In the genomic region with DNA sequence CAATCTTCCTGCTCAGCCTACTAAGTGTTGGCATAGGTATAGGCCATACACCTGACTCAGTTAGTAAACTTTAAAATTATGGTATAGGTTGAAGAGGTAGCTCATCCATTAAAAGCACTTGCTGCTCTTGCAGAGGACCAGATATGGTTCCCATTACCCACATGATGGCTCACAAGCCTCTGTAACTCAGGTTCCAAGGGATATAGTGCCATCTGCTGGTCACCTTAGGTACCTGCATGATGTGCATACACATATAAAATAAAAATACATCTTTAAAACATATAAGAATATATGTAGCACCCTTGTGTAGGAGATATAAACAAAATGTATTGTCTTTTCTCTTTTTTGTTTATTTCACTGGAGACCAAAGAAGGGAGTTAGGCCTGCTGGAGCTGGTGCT, we compare ENCODE assay signal across 15 mouse cellular contexts. TPM values are rescaled to one million over a fixed set of nuclear protein-coding genes. Genes with fewer than 3 reads are reported as not detected.
DNase-seq lines count a peak whose midpoint lies in the region; ATAC-seq and TF ChIP-seq lines count a peak whose summit lies in the region.
"Had no signal": no experiment of that assay in that cellular context is flagged by ENCODE, and none has a peak within 500 bp of the region (broad histone marks: within the 10 kb centered on the region; RNA-seq: fewer than 3 reads in every experiment).

No protein-coding gene starts in this region.

- DNase-seq in gastrocnemius, adult 2 months: no peak
- DNase-seq in gastrocnemius, adult 8-10 months (ENCODE audit: low spot score in 2 of 2): no peak
- no peak for DNase-seq in liver, postnatal 0 days
- no peak for DNase-seq in liver, embryonic 11.5 days (ENCODE audit: low spot score)
- peak; percentile 70 for DNase-seq in A20 (ENCODE audit: low read depth, low spot score)
- peak; percentile 39 for DNase-seq in ZHBTc4 (ENCODE audit: low read depth, low spot score)
- no peak for DNase-seq in urinary bladder, postnatal 14 days (ENCODE audit: low spot score)
- DNase-seq in frontal cortex, adult 2 months (ENCODE audit: extremely low spot score in 1 of 2, low spot score in 1 of 2): no peak
- DNase-seq: adrenal gland, postnatal 36 days; cerebellum, adult 11 months; gastrocnemius, postnatal 25 days; kidney, postnatal 4 days had no signal

- H3K27me3 ChIP-seq in liver, postnatal 0 days (ENCODE audit: insufficient read depth, low read length): no peaks in the 10 kb centered on the region
- H3K27me3 ChIP-seq in liver, embryonic 11.5 days (replicated peaks; ENCODE audit: control insufficient read depth, insufficient read depth, low read length): no peaks in the 10 kb centered on the region
- H3K27me3 ChIP-seq: forebrain, embryonic 13.5 days; midbrain, embryonic 12.5 days had no signal

- intact Hi-C loops in gastrocnemius, adult 2 months (cut with DNase I): no loop called here

- H3K9me3 ChIP-seq in liver, postnatal 0 days (ENCODE audit: low read length): peaks cover 6% of the 10 kb centered on the region
- peaks cover 8% of the 10 kb centered on the region for H3K9me3 ChIP-seq in liver, embryonic 11.5 days (ENCODE audit: control insufficient read depth, low read length)

- H3K4me1 ChIP-seq in liver, postnatal 0 days (ENCODE audit: insufficient read depth): peaks cover 8% of the 10 kb centered on the region; the same call in 1 of the 2 replicates
- H3K4me1 ChIP-seq in liver, embryonic 11.5 days (replicated peaks; ENCODE audit: control insufficient read depth, insufficient read depth, low read length): peaks cover 2% of the 10 kb centered on the region; the same call in 1 of the 2 replicates

- H3K4me3 ChIP-seq in gastrocnemius, adult 2 months: no peak overlapping the region
- no peak overlapping the region for H3K4me3 ChIP-seq in liver, postnatal 0 days (ENCODE audit: low read depth, low read length)
- no peak overlapping the region for H3K4me3 ChIP-seq in liver, embryonic 11.5 days (ENCODE audit: low read depth, low read length)
- H3K4me3 ChIP-seq: forebrain, embryonic 13.5 days; midbrain, embryonic 12.5 days had no signal

- H3K9ac ChIP-seq in liver, postnatal 0 days (replicated peaks): no peak overlapping the region
- H3K9ac ChIP-seq in liver, embryonic 11.5 days (ENCODE audit: low read depth, low read length): no peak overlapping the region
- H3K9ac ChIP-seq: forebrain, embryonic 13.5 days; midbrain, embryonic 12.5 days had no signal

- H3K4me2 ChIP-seq in liver, postnatal 0 days (ENCODE audit: low read depth, low read length): no peak overlapping the region
- no peak overlapping the region for H3K4me2 ChIP-seq in liver, embryonic 11.5 days
- H3K4me2 ChIP-seq: forebrain, embryonic 13.5 days; midbrain, embryonic 12.5 days had no signal

- ATAC-seq in liver, postnatal 0 days: no peak
- ATAC-seq in liver, embryonic 11.5 days (replicated peaks; ENCODE audit: low FRiP score): no peak
- ATAC-seq: forebrain, embryonic 13.5 days; intestine, embryonic 16.5 days had no signal

- no peak for TF ChIP-seq EP300 in liver, postnatal 0 days (IDR thresholded peaks at IDR 0.05; ENCODE audit: low read depth)

- H3K36me3 ChIP-seq in liver, postnatal 0 days (replicated peaks; ENCODE audit: insufficient read depth, low read length): no peaks in the 10 kb centered on the region
- H3K36me3 ChIP-seq in liver, embryonic 11.5 days (ENCODE audit: control insufficient read depth, insufficient read depth, low read length): no peaks in the 10 kb centered on the region
- H3K36me3 ChIP-seq: midbrain, embryonic 12.5 days had no signal

- TF ChIP-seq CTCF in gastrocnemius, adult 2 months (IDR thresholded peaks at IDR 0.05): peak; percentile 41
- TF ChIP-seq CTCF in liver, postnatal 0 days (IDR thresholded peaks at IDR 0.05; ENCODE audit: low read depth): peak; percentile 64

- no peak overlapping the region for H3K27ac ChIP-seq in gastrocnemius, adult 2 months
- H3K27ac ChIP-seq in liver, postnatal 0 days (ENCODE audit: low read depth): no peak overlapping the region
- H3K27ac ChIP-seq in liver, embryonic 11.5 days (ENCODE audit: low read depth, low read length): no peak overlapping the region
- H3K27ac ChIP-seq: forebrain, embryonic 13.5 days; midbrain, embryonic 12.5 days had no signal

RNA-seq across cellular contexts. Expression of a gene that starts 3.6 kb away (rescaled TPM):
- 10 to 100 TPM; 15.6 to 18.0 TPM for total RNA-seq in gastrocnemius, adult 2 months (2021)
- 10 to 100 TPM; 13.0 to 19.2 (median 17.3) TPM for total RNA-seq in gastrocnemius, adult 8-10 months (2022)
- 3.2 and 4.1 TPM in 2 replicates for polyA plus RNA-seq in liver, postnatal 0 days (2015; fragmentation: Nextera tagmentation; extraction: Ambion mirVana)
- 18.2 and 21.5 TPM in 2 replicates for polyA plus RNA-seq in liver, embryonic 11.5 days (2014; fragmentation: Nextera tagmentation; extraction: Ambion mirVana)
- 9.7 and 10.0 TPM in 2 replicates for polyA plus RNA-seq in frontal cortex, adult 2 months (2012; rRNA removed)

Comparison
In these comparisons a context has a peak if more than half of its experiments do, and no peak if none do; other contexts are left out.
1. DNase-seq: peak in A20 (single experiment) and ZHBTc4 (single experiment); none in gastrocnemius, adult 2 months (single experiment), gastrocnemius, adult 8-10 months (0 of 2), liver, postnatal 0 days (single experiment), liver, embryonic 11.5 days (single experiment), urinary bladder, postnatal 14 days (single experiment) and frontal cortex, adult 2 months (0 of 2).